ENCODE assay signal across 8 mouse cellular contexts in genomic region chr10:14544608-14544940, GRCm38 (mm10). TPM values are rescaled to one million over a fixed set of nuclear protein-coding genes. Genes with fewer than 3 reads are reported as not detected.
DNase-seq lines count a peak whose midpoint lies in the region; ATAC-seq and TF ChIP-seq lines count a peak whose summit lies in the region.

No protein-coding gene starts in this region.

- H3K27me3 ChIP-seq in lung, postnatal 0 days (replicated peaks; ENCODE audit: insufficient read depth, low read length): no peaks in the 10 kb centered on the region
- peaks cover 21% of the 10 kb centered on the region for H3K27me3 ChIP-seq in forebrain, embryonic 13.5 days
- H3K27me3 ChIP-seq in limb, embryonic 12.5 days: peaks cover 36% of the 10 kb centered on the region
- peaks cover 17% of the 10 kb centered on the region for H3K27me3 ChIP-seq in neural tube, embryonic 15.5 days (replicated peaks)

- DNase-seq in lung, postnatal 0 days (ENCODE audit: low spot score): peak; percentile 35
- no peak for DNase-seq in lung, postnatal 14 days
- DNase-seq in gastrocnemius, postnatal 10 days: no peak
- DNase-seq in B cell, adult 2 months: no peak
- DNase-seq in layer of hippocampus, adult 9-10 months (ENCODE audit: low spot score): no peak

- H3K9ac ChIP-seq in lung, postnatal 0 days (replicated peaks; ENCODE audit: low read depth): peak overlapping the region; percentile 61
- H3K9ac ChIP-seq in forebrain, embryonic 13.5 days: peak overlapping the region; percentile 63
- H3K9ac ChIP-seq in limb, embryonic 12.5 days (replicated peaks): peak overlapping the region; percentile 74
- H3K9ac ChIP-seq in neural tube, embryonic 15.5 days (replicated peaks): peak overlapping the region; percentile 63

- peaks cover 3% of the 10 kb centered on the region; the same call in 1 of the 2 replicates for H3K4me1 ChIP-seq in lung, postnatal 0 days (ENCODE audit: insufficient read depth, low read depth, low read length)
- H3K4me1 ChIP-seq in forebrain, embryonic 13.5 days: 0 out of 2 replicates have a peak, but pooled peaks cover 6% of the 10 kb centered on the region
- H3K4me1 ChIP-seq in limb, embryonic 12.5 days (replicated peaks): no peaks in the 10 kb centered on the region; the same call in 1 of the 2 replicates
- H3K4me1 ChIP-seq in neural tube, embryonic 15.5 days: peaks cover 16% of the 10 kb centered on the region; the same call in 1 of the 2 replicates

- H3K36me3 ChIP-seq in lung, postnatal 0 days (ENCODE audit: insufficient read depth, low read length): no peaks in the 10 kb centered on the region
- H3K36me3 ChIP-seq in forebrain, embryonic 13.5 days (ENCODE audit: poor library complexity, severe bottlenecking): no peaks in the 10 kb centered on the region
- H3K36me3 ChIP-seq in limb, embryonic 12.5 days: no peaks in the 10 kb centered on the region
- no peaks in the 10 kb centered on the region for H3K36me3 ChIP-seq in neural tube, embryonic 15.5 days

- ATAC-seq in lung, postnatal 0 days: peak; percentile 19
- ATAC-seq in forebrain, embryonic 13.5 days: no peak; the same call in 1 of the 2 replicates
- ATAC-seq in limb, embryonic 12.5 days (ENCODE audit: insufficient number of reproducible peaks, insufficient read depth, low FRiP score, low TSS enrichment, low read depth): no peak
- ATAC-seq in neural tube, embryonic 15.5 days (ENCODE audit: low FRiP score): peak; percentile 28; the same call in 1 of the 2 replicates

- no peak for TF ChIP-seq EP300 in lung, postnatal 0 days (IDR thresholded peaks at IDR 0.05)

- H3K27ac ChIP-seq in lung, postnatal 0 days (ENCODE audit: low read length): peak overlapping the region; percentile 66
- H3K27ac ChIP-seq in forebrain, embryonic 13.5 days: no peak overlapping the region
- H3K27ac ChIP-seq in limb, embryonic 12.5 days: no peak overlapping the region
- H3K27ac ChIP-seq in neural tube, embryonic 15.5 days (replicated peaks): no peak overlapping the region

- peak overlapping the region; percentile 96 for H3K4me2 ChIP-seq in lung, postnatal 0 days (replicated peaks; ENCODE audit: low read depth, low read length)
- H3K4me2 ChIP-seq in forebrain, embryonic 13.5 days: peak overlapping the region; percentile 83
- H3K4me2 ChIP-seq in limb, embryonic 12.5 days: peak overlapping the region; percentile 100
- H3K4me2 ChIP-seq in neural tube, embryonic 15.5 days: peak overlapping the region; percentile 100

- H3K4me3 ChIP-seq in lung, postnatal 0 days (ENCODE audit: low read depth, low read length): peak overlapping the region; percentile 83
- H3K4me3 ChIP-seq in forebrain, embryonic 13.5 days: peak overlapping the region; percentile 58
- peak overlapping the region; percentile 79 for H3K4me3 ChIP-seq in limb, embryonic 12.5 days (replicated peaks)
- H3K4me3 ChIP-seq in neural tube, embryonic 15.5 days (replicated peaks): peak overlapping the region; percentile 71

- H3K9me3 ChIP-seq in lung, postnatal 0 days (ENCODE audit: low read length): no peaks in the 10 kb centered on the region
- no peaks in the 10 kb centered on the region for H3K9me3 ChIP-seq in forebrain, embryonic 13.5 days (replicated peaks)
- H3K9me3 ChIP-seq in limb, embryonic 12.5 days: no peaks in the 10 kb centered on the region
- H3K9me3 ChIP-seq in neural tube, embryonic 15.5 days (replicated peaks): no peaks in the 10 kb centered on the region

- no peak for TF ChIP-seq CTCF in lung, postnatal 0 days (IDR thresholded peaks at IDR 0.05)

- WGBS in lung, postnatal 0 days: 4% methylated on average over 9 of the region's 9 CpGs
- WGBS in forebrain, embryonic 13.5 days: 11% methylated on average over 9 of the region's 9 CpGs
- 10% methylated on average over 9 of the region's 9 CpGs for WGBS in limb, embryonic 12.5 days
- WGBS in neural tube, embryonic 15.5 days: 5% methylated on average over 9 of the region's 9 CpGs

RNA-seq across cellular contexts. Expression of gene Adgrg6, which starts 0.9 kb away (rescaled TPM):
- polyA plus RNA-seq in lung, postnatal 0 days (2015; fragmentation: Nextera tagmentation; extraction: Ambion mirVana): 22.1 and 28.3 TPM in 2 replicates
- polyA plus RNA-seq in forebrain, embryonic 13.5 days (2015; fragmentation: Nextera tagmentation; extraction: Ambion mirVana): 0.31 and 0.37 TPM in 2 replicates
- polyA plus RNA-seq in limb, embryonic 12.5 days (2016; fragmentation: Nextera tagmentation; extraction: Ambion mirVana): 3.4 and 4.1 TPM in 2 replicates
- polyA plus RNA-seq in neural tube, embryonic 15.5 days (2015; fragmentation: Nextera tagmentation; extraction: Ambion mirVana): 2.0 and 2.4 TPM in 2 replicates
- 1 to 10 TPM; 3.2 to 3.3 TPM for total RNA-seq in gastrocnemius, postnatal 10 days (2021)

Comparison
In these comparisons a context has a peak if more than half of its experiments do, and no peak if none do; other contexts are left out.
1. ATAC-seq: peak in lung, postnatal 0 days (single experiment) and neural tube, embryonic 15.5 days (single experiment); none in forebrain, embryonic 13.5 days (single experiment) and limb, embryonic 12.5 days (single experiment).
2. Peak in every context shown above with its lines, with median percentiles within 50 percentile points of each other: H3K4me2 ChIP-seq, H3K4me3 ChIP-seq and H3K9ac ChIP-seq.